Mouse (Mus musculus): Measurements from ENCODE around the gene Lrp6. TPM values are rescaled to one million over a fixed set of nuclear protein-coding genes. Genes with fewer than 3 reads are reported as not detected.

Lrp6 gene
- total RNA-seq, 2 experiments from 2014 or later, result 53.4 to 57.0 TPM

- intact Hi-C loops (cut with DNase I), result loop anchor here (1.0 kb wide), 1 partner anchor 499 kb away; no protein-coding TSS in a partner anchor
Observed at GRCm38 (mm10) chr6:134403684-134404070, 163.1 kb downstream of the Lrp6 start.

GRCm38 (mm10) chr6:134402914-134403683 is 163.7 kb downstream of the Lrp6 start:
- peak; percentile 59 to 79 for DNase-seq
- intact Hi-C loops (cut with DNase I), result loop anchor here (1.0 kb wide), 1 partner anchor 499 kb away; no protein-coding TSS in a partner anchor

More at GRCm38 (mm10) chr6:134403684-134404070, 163.1 kb downstream of the Lrp6 start:
- DNase-seq, result no peak

Other genes starting within 250 kb of the Lrp6 start
- not detected for gene Bcl2l14, start 170.6 kb downstream of the Lrp6 start, total RNA-seq (2021)
- 1 to 10 TPM; 7.0 to 9.8 TPM for gene Mansc1, start 65.5 kb upstream of the Lrp6 start, total RNA-seq (2021)
- 10 to 100 TPM; 10.8 to 11.3 TPM for gene Borcs5, start 72.5 kb upstream of the Lrp6 start, total RNA-seq (2021)
- 10 to 100 TPM; 22.4 to 24.9 TPM for gene Dusp16, start 225.7 kb upstream of the Lrp6 start, total RNA-seq (2021)